Mouse (Mus musculus): ENCODE results near the gene Cerk.
"Not testable (repeated sequence)": the region's sequence is repeated elsewhere in the genome, so short reads cannot be mapped to it uniquely, and the experiment has no call there.

Cerk gene

GRCm38 (mm10) chr15:86181941-86182439, 4.0 kb downstream of the Cerk start:
- in situ Hi-C loops (cut with MboI) = no loop called here

- in situ Hi-C loops (cut with MboI) = not testable (repeated sequence)
Observed at GRCm38 (mm10) chr15:86181321-86181720, 4.6 kb downstream of the Cerk start.

DNA sequence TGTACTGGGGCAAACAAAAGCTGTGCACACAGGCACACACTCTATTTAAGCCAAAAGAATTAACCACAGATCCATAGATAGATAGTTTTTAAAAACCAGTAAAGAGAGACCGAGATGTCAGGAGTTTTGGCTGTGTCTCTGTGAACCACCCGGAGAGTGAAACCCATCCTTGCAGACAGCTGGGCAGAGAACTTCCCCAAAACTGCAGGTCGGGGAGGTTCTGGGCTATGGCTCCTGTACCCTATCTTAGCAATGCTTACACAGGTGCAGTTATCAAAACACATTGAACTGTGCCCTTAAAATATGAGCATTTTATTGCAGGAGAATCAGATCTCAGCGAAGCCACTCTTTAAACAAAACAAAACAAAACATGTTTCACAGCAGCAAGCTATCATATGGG, 5.5 kb downstream of the Cerk start:
- in situ Hi-C loops (cut with MboI) = no loop called here

DNA sequence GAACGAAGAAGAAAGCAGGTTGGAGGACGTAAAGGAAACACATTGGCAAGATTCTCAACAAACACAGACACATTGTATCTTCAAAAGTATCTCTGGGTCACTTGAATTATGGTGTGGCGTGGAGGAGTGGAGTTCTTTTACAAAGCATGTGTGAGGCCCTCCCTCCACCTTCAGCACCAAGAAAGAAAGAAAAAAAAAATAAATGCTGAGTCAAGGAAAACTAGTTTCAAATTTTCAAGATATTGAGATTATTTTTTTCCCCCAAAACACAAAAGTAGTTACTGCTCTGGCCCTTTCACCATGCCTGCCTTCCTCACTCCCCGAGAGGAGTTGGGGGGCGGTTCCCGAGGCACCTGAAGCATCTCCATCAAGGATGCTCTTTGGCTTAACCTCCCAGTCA, 7.3 kb downstream of the Cerk start:
- in situ Hi-C loops (cut with MboI) = no loop called here

DNA sequence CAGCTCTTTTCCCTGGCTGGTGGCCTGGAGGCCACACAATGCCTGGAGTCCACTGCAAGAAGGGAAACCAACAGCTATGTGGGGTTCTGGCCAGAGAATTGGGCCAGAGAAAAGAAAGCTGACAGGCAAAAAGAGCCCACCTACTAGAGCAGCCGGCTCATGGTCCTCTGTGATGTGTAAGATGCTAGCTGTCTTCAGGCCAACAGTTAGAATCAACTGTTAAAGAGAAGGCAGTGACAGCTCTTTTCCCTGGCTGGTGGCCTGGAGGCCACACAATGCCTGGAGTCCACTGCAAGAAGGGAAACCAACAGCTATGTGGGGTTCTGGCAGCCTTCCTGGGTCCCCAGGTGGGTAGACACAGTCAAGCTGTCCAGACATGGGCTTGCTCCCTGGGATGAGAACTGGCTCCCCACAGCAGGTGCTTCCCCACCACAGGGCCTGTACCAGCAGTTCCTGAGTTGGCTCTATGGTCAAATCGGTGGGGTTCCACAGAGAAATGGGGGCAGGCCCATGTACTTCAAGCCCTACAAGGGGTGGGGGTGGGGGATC, 8.2 kb downstream of the Cerk start:
- in situ Hi-C loops (cut with MboI) = not testable (repeated sequence)

DNA sequence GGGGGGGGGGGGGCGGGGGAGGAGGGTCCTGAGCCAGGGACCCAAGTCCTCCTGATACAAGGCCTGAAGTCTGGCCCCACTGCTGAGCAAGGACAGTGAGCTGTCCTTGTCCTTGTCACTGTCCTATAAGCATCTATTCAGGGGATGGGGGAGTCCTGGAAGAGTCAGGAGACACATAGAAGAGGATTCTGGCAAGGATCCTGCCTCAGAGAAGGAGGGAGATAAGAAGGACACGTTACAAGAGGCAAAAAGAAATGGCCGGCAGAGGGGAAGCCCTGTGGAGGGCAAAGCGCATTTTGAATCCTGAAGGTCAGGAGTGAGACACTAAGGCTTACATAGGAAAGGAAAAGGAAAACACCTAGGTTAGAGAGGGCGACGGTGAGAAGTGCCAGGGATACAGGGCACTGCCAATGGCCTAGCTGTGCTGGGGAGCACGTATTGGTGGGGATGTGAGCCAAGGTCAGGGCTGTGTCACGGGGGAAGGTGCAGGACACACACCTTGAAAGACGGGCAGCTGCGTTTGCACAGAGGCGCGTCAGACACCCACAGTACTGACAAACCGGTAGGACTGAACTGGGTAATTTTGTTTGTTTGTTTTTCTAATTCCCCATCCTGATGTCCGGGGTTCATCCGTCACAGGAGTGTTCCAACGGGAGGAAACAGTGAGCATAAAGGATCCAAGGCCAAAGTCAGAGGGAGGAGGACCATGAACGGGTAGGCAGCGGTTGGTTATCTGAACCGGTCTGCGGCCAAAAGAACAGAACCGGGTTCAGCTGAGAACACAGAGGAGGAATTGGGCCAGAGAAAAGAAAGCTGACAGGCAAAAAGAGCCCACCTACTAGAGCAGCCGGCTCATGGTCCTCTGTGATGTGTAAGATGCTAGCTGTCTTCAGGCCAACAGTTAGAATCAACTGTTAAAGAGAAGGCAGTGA, 8.9 kb downstream of the Cerk start:
- in situ Hi-C loops (cut with MboI) = no loop called here

DNA sequence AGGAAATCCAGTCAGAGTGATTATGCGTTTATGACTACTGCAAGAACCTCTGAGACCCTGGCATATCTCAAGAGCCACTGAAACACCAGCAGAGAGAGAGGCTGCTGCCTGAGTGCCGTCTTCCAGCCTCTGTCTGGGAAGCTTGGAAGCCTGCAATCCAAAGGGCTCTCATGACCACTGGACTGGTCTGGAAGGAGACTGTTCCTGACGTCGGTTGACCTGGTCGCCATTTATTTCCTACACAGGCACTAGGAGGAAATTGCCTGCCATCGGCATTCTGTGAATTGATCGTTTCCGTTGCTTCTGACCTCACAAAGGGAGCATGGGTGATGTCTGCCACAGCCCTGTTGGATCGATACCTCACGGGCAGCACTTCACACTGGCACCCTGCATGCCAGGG, 9.8 kb downstream of the Cerk start:
- in situ Hi-C loops (cut with MboI) = no loop called here

DNA sequence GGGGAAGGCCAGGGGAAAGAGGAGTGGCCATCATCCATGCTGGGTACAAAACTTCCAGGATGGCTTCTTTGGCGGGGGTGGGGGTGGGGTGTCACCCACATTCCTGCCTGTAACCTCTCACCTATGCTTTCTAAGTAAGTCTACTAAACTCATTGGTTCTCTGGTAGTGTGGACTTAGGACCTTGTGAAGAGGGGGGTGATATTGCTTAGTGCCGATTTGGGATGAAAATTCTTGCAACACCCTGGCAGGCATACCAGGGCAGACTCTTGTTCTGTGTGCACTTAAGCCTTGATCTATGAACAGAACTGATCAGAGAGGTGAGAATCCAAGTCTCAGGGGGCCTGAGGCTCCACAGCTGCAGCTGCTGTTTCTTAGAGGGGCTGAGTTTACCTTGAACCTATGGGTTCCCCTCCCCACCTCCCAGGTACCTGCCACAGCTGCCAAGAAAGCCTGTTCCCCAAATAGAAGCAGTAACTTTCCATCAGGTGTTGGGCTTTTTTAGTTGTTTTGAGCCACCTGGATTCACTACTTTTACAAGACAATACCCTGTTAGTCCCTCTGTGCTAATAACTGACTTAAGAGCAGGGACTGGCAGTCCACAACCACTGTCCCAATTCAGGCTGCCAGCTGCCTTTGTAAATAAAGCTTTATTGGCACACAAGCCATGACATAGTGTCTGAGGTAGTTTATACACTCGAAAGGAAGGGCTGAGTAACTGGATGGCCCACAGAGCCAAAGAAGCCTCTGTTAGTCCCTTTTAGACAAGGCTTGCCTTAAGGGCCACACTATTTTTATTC, 10.5 kb downstream of the Cerk start:
- in situ Hi-C loops (cut with MboI) = no loop called here

DNA sequence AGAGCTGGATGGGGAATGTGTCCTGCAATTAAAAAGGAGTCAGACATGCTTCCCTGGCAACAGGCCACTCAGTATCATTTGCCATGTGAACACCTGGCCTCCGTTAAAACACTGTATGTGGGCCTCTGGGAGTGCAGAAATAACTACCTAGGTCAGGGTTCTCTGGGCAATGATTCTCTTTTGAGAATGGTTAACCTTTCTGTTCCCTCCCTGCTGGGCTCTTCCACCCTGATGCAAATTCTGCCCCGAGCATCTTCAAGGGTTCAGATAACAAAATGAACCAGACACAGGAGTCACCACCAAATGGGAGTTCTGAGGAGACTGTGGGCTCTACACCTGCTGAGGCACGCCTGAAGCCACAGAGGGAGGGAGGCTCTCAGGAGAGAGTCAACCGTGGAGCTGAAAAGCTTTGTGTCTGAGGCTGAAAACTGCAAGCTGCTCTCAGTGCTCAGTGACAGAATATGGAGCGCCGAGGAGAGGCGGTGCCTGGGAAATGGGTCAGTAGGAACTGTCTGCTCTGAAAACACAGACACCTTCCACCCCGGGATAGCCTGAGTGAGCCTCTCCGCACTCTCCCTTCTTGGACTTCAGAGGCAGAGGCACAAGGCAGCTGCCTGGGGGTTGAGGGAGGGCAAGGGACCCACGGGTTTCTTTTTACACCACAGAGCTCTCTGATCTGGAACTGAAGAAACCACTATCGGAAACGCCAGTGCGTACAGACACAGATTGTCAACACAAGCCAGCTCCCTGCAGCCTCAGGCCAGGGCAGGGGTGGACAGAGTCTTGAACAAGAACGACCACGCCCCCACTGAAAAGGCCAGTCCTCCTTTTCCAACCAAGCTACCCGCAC, 12.6 kb downstream of the Cerk start:
- in situ Hi-C loops (cut with MboI) = no loop called here

DNA sequence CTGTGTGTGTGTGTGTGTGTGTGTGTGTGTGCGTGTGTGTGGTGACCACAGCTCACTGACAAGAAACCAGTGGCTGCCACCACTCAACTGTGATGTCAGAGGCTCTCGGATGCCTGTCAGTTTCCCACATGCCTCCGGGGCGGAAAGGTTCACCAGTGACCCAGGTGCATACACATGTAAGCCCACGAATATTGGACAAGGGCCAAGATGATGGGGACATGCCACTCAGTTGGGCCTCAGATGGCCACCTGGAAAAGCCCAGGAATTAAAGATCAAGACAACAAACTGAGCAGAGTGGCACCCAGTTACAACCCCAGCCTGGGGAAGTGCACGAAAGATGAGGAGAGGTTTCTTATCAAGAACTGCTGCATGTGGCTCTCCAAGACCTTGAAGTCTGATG, 13.4 kb downstream of the Cerk start:
- in situ Hi-C loops (cut with MboI) = no loop called here

- in situ Hi-C loops (cut with MboI) = no loop called here
Observed at GRCm38 (mm10) chr15:86172124-86172523, 13.8 kb downstream of the Cerk start.

DNA sequence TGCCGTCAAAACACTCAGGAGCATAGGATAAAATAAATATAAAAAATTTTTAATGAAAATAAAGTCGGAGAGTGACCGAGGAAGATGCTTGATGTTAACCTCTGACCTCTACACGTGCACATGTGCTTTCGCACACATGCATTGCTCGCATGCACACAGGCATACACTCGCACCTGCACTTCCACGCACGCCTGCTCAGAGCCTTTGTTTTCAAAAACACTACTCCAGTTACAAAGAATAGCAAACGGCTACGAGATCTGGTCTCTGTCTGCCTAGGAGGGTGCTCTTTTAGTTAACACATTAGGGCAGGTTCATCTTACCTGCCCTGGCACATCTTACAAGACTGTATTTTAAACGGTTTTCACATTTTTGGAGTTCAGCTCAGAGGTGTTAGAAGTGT, 14.6 kb downstream of the Cerk start:
- in situ Hi-C loops (cut with MboI) = no loop called here

GRCm38 (mm10) chr15:86169817-86170110, 16.2 kb downstream of the Cerk start:
- in situ Hi-C loops (cut with MboI) = no loop called here

DNA sequence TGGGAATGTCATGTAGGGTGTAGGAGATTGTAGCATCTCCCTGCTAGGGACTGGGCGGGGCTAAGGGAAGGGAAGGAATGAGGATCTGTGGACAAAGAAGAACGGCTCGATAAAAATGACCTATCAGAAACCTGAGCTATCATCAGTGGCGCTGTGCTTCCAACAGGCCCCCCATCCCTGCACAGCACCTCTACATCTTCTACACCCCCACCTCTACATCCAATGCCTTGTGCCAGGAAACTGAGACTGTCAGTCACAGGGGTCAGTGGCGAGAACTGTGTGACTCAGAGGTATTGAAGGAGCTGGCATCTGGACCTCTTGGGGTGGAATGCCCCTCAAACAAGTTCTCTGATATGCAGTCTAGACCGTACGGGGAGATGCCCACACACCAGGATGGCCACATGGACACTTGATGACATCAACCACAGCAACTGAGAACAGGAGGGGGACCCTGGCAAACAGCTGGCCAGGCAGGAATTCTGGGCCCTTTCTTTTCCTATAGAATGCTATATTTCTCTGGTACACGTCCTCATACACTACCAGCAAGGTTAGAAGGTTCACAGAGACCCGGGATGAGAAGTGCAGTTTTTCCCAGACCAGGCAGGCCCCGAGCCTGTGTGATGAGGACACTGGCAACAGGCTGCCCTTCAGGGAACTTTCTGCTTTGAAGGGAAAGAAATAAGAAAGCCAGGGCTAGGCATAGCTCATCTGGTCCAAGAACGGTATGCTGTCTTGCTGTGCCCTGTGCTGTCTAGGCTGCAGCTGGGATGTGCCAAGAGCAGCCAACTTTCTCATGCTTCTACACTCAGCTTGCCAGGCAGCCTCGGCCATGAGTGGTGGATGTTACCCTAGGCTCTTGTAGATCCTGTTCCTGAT, 16.8 kb downstream of the Cerk start:
- in situ Hi-C loops (cut with MboI) = no loop called here

- in situ Hi-C loops (cut with MboI) = no loop called here
Observed at GRCm38 (mm10) chr15:86168505-86168867, 17.5 kb downstream of the Cerk start.

DNA sequence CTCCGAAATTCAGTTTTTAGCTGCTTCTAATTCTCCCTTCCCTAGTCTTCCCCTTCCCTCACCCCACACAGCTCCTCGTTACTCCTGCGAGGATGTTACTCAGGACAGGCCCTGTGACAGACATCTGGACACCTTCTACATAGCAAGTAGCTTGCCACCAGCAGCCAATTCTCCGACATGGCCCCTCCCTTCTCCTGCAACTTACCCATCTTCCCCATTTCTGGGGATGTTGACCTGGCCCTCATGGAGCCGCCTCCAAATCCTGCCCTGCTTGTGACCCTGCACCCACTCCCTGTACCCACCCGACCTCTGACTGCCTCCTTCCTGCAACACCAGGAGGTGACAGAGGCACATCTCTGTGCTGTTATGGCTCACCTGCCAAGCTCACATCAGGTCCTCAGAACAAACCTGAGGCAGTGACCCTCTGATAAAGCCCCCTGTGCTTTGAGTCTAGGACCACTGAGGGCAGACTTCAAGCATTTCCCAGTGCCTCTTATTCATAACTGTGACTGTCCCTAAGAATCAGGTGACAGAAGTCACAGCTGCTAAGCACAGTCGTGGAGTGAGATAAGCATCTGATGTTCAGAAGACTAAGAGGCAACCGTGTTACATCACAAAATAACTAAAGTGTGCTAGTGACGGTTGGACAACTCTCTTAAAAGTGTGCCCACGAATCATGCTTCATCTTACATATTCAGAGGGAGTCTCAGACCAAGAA, 18.0 kb downstream of the Cerk start:
- in situ Hi-C loops (cut with MboI) = no loop called here

DNA sequence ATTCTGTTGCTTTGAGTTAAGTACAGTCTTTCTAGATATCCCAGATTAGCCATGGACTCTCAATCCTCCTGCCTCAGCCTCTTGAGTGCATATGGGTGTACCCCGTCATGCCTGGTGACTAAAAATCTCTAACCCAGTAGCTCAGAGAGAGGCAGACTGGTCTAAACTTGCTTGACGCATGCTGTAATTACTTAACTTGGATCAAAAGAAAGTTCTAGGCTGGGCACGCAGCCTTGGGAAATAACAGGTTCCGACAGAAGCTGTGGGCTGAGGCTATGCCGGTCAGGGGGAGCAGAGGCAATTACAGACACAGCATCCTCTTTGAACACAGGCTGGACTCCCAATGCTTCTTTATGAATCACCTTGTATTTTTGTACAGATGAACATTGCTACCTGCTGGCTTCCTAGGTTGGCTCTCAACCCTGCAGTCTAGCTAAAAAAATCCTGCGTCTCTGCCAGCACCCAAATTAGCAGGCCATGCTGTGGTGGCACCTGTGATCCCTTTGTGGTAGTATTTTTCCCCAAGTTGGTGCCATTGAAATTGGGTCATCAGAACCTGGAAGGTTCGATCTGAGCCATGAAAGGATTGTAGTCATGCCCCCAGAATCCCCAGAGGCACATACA, 18.8 kb downstream of the Cerk start:
- in situ Hi-C loops (cut with MboI) = no loop called here

GRCm38 (mm10) chr15:86165811-86166590, 19.9 kb downstream of the Cerk start:
- in situ Hi-C loops (cut with MboI) = no loop called here

Measured in mature B cell (primary cell).